Mouse (Mus musculus) CH12.LX (cell line): ENCODE results near the gene Arid5b. TPM values are rescaled to one million over a fixed set of nuclear protein-coding genes. Genes with fewer than 3 reads are reported as not detected.

Experiments
- DNase-seq: peaks from one replicate; pipeline ENCODE4 v3.0.0-alpha.2; 2013; ENCODE audit errors: extremely low read depth
- H3K27ac ChIP-seq: 2 replicates; pipeline ENCODE4 v1.5.1; 2012; ENCODE audit warnings: low read depth, mild to moderate bottlenecking, control low read depth, moderate library complexity; ENCODE audit not compliant: insufficient read depth
- H3K27me3 ChIP-seq: replicated peaks from 2 replicates; pipeline ENCODE3; 2012; ENCODE audit warnings: inconsistent platforms
- H3K36me3 ChIP-seq, 2 experiments: replicated peaks in 1 of 2; 2 replicates each; pipeline versions ENCODE3 to v1.6.1; 2012; ENCODE audit warnings: inconsistent platforms in 1 of 2, low read length in 1 of 2, mild to moderate bottlenecking in 1 of 2, mixed read lengths in 1 of 2, moderate library complexity in 1 of 2; ENCODE audit not compliant: control insufficient read depth in 1 of 2, insufficient read depth in 1 of 2
- H3K4me1 ChIP-seq, 2 experiments: 2 replicates each; pipeline ENCODE4 v1.6.1; 2012; ENCODE audit warnings: inconsistent platforms in 1 of 2, moderate library complexity in 1 of 2; ENCODE audit not compliant: insufficient read depth in 2 of 2, control insufficient read depth in 1 of 2
- H3K4me2 ChIP-seq: 2 replicates; pipeline ENCODE4 v1.6.1; 2012; ENCODE audit warnings: low read depth, mild to moderate bottlenecking, control low read depth; ENCODE audit not compliant: poor library complexity, insufficient read depth, severe bottlenecking
- H3K4me3 ChIP-seq, 3 experiments: fragments of 150-350 bp in 1 of 3; sonication (generic) in 1 of 3; replicated peaks in 1 of 3; 2 replicates each; pipeline versions ENCODE3 to v1.5.1; 2011 to 2012; ENCODE audit warnings: low read depth in 2 of 3, low read length in 2 of 3, mild to moderate bottlenecking in 2 of 3, moderate library complexity in 2 of 3, control low read depth in 1 of 3, improper control_type of control experiment in 1 of 3, inconsistent platforms in 1 of 3, mixed read lengths in 1 of 3; ENCODE audit not compliant: poor library complexity in 1 of 3
- H3K79me2 ChIP-seq: replicated peaks from 2 replicates; pipeline ENCODE4 v1.6.1; 2012; ENCODE audit warnings: mild to moderate bottlenecking, moderate library complexity; ENCODE audit not compliant: control insufficient read depth, poor library complexity, insufficient read depth, severe bottlenecking; ENCODE audit errors: extremely low read depth
- H3K9ac ChIP-seq: 2 replicates; pipeline ENCODE4 v1.6.1; 2012; ENCODE audit warnings: low read depth, mild to moderate bottlenecking, control low read depth, moderate library complexity; ENCODE audit not compliant: insufficient read depth
- H3K9me3 ChIP-seq: replicated peaks from 2 replicates; pipeline ENCODE3; 2012; ENCODE audit warnings: low read length, inconsistent platforms, mixed read lengths
- BHLHE40 ChIP-seq: IDR thresholded peaks from 2 replicates; pipeline ENCODE4 v1.6.1; 2011; ENCODE audit warnings: mild to moderate bottlenecking, low read depth, low read length, improper control_type of control experiment
- CHD1 ChIP-seq: IDR thresholded peaks from 2 replicates; pipeline ENCODE4 v1.6.1; 2012; ENCODE audit warnings: low read depth, low read length, improper control_type of control experiment, inconsistent platforms
- E2F4 ChIP-seq: IDR thresholded peaks from 2 replicates; pipeline ENCODE4 v1.6.1; 2011; ENCODE audit warnings: low read depth, low read length, improper control_type of control experiment; ENCODE audit not compliant: insufficient replicate concordance
- ELF1 ChIP-seq: IDR thresholded peaks from 2 replicates; pipeline ENCODE4 v1.6.1; 2014; ENCODE audit warnings: low read depth, mild to moderate bottlenecking, inconsistent platforms, low read length, improper control_type of control experiment
- EP300 ChIP-seq: IDR thresholded peaks from 2 replicates; pipeline ENCODE4 v1.6.1; 2011; ENCODE audit warnings: low read length, improper control_type of control experiment
- ETS1 ChIP-seq: conservative IDR thresholded peaks from 2 replicates; pipeline ENCODE4 v1.6.1; 2012; ENCODE audit warnings: low read depth, mild to moderate bottlenecking, inconsistent platforms, low read length, improper control_type of control experiment, moderate library complexity
- JUN ChIP-seq: IDR thresholded peaks from 2 replicates; pipeline ENCODE4 v1.6.1; 2011; ENCODE audit warnings: low read depth, mild to moderate bottlenecking, low read length, improper control_type of control experiment, moderate library complexity; ENCODE audit not compliant: insufficient read depth
- JUND ChIP-seq: conservative IDR thresholded peaks from 2 replicates; pipeline ENCODE4 v1.6.1; 2011; ENCODE audit warnings: low read depth, low read length, improper control_type of control experiment
- MAX ChIP-seq: IDR thresholded peaks from 2 replicates; pipeline ENCODE4 v1.6.1; 2011; ENCODE audit warnings: low read length, improper control_type of control experiment
- MAZ ChIP-seq: IDR thresholded peaks from 2 replicates; pipeline ENCODE4 v1.6.1; 2012; ENCODE audit warnings: low read depth, mild to moderate bottlenecking, inconsistent platforms, low read length, improper control_type of control experiment, moderate library complexity
- MEF2A ChIP-seq: IDR thresholded peaks from 2 replicates; pipeline ENCODE4 v1.6.1; 2014; ENCODE audit warnings: low read depth, mild to moderate bottlenecking, inconsistent platforms, low read length, improper control_type of control experiment, borderline replicate concordance
- MXI1 ChIP-seq: IDR thresholded peaks from 2 replicates; pipeline ENCODE4 v1.6.1; 2011; ENCODE audit warnings: mild to moderate bottlenecking, low read depth, low read length, improper control_type of control experiment
- PAX5 ChIP-seq: IDR thresholded peaks from 2 replicates; pipeline ENCODE4 v1.6.1; 2012; ENCODE audit warnings: low read length, inconsistent platforms, mixed read lengths
- POLR2AphosphoS2 ChIP-seq: IDR thresholded peaks from 2 replicates; pipeline ENCODE4 v1.6.1; 2011; ENCODE audit warnings: low read depth, low read length, improper control_type of control experiment
- TBP ChIP-seq: conservative IDR thresholded peaks from 2 replicates; pipeline ENCODE4 v1.6.1; 2011; ENCODE audit warnings: low read depth, low read length, improper control_type of control experiment
- USF1 ChIP-seq: IDR thresholded peaks from 2 replicates; pipeline ENCODE4 v1.6.1; 2014; ENCODE audit warnings: low read depth, mild to moderate bottlenecking, inconsistent platforms, low read length, improper control_type of control experiment
- USF2 ChIP-seq: conservative IDR thresholded peaks from 2 replicates; pipeline ENCODE4 v1.6.1; 2011; ENCODE audit warnings: low read depth, low read length, improper control_type of control experiment
- ZKSCAN1 ChIP-seq: IDR thresholded peaks from 2 replicates; pipeline ENCODE4 v1.6.1; 2012; ENCODE audit warnings: low read depth, inconsistent platforms, low read length, improper control_type of control experiment, borderline replicate concordance
- ZMIZ1 ChIP-seq: IDR thresholded peaks from 2 replicates; pipeline ENCODE4 v1.6.1; 2012; ENCODE audit warnings: low read depth, mild to moderate bottlenecking, inconsistent platforms, low read length, improper control_type of control experiment
- dilution Hi-C: fragments of 300-500 bp; cut with MboI; formaldehyde crosslinking; loops from 2 replicates; pipeline ENCODE4 v1.14.3; 2020; ENCODE audit warnings: low sequenced_read_pairs; ENCODE audit not compliant: extremely low pct_unique_long_range_greater_than_20kb, extremely low pct_ligation_motif_present
- in situ Hi-C: fragments of 300-500 bp; cut with MboI; formaldehyde crosslinking; loops from 3 replicates; pipeline ENCODE4 v1.14.3; 2019; ENCODE audit warnings: low sequenced_read_pairs, low pct_ligation_motif_present, low pct_unique_long_range_greater_than_20kb, mixed read lengths
- polyA plus RNA-seq: library from polyadenylated mRNA; unstranded; fragments of >175 nt; gene quantifications from 2 replicates; pipeline ENCODE4 v1.2.1, GENCODE M21; 2012; ENCODE audit warnings: low read depth; ENCODE audit not compliant: insufficient read length
- total RNA-seq, 2 experiments: library from RNA; depleted of rRNA; stranded (reverse); fragments of 300-350 nt in 1 of 2; fragments of >200 nt in 1 of 2; gene quantifications; 2 replicates each; pipeline ENCODE4 v1.2.3; 2012 to 2014

Gene Arid5b
- total and polyA plus RNA-seq, 3 experiments, result 1.1 to 2.6 (median 1.8) TPM

- dilution Hi-C loops, result no loop called here
- Histone ChIP-seq H3K27me3 (no peaks in the 10 kb centered on the region), H3K9ac (no peak overlapping the region), H3K9me3 (no peaks in the 10 kb centered on the region), H3K4me2 (no peak overlapping the region), H3K27ac (no peak overlapping the region), H3K36me3 (no peaks in the 10 kb centered on the region), H3K4me3 (no peak overlapping the region), H3K4me1 (0 out of 4 replicates have a peak, but pooled peaks cover 0 to 3% of the 10 kb centered on the region in 2 experiments), H3K79me2 (no peaks in the 10 kb centered on the region)
- in situ Hi-C loops, result no loop called here
- DNase-seq, result no peak
- no peak for TF ChIP-seq MAX
- no peak for TF ChIP-seq MXI1
- TF ChIP-seq BHLHE40, result no peak
- TF ChIP-seq JUND, result no peak
- TF ChIP-seq POLR2AphosphoS2, result no peak
- no peak for TF ChIP-seq JUN
These were observed 229.8 kb downstream of the Arid5b start for GRCm38 (mm10) chr10:68048641-68049305.

GRCm38 (mm10) chr10:68044864-68045263, 233.7 kb downstream of the Arid5b start:
- Histone ChIP-seq H3K27me3 (no peaks in the 10 kb centered on the region), H3K9me3 (no peaks in the 10 kb centered on the region), H3K36me3 (no peaks in the 10 kb centered on the region), H3K4me1 (peaks cover 0 to 10% of the 10 kb centered on the region in 2 experiments; a peak in 2 of 4 replicates), H3K4me3 (no peak overlapping the region), H3K4me2 (no peak overlapping the region), H3K27ac (no peak overlapping the region), H3K9ac (no peak overlapping the region), H3K79me2 (no peaks in the 10 kb centered on the region)
- TF ChIP-seq POLR2AphosphoS2, result no peak
- no peak for TF ChIP-seq MAZ
- no peak for TF ChIP-seq USF2
- TF ChIP-seq TBP, result no peak
- no peak for TF ChIP-seq CHD1
- no peak for DNase-seq
- in situ Hi-C loops (no loop called here), dilution Hi-C loops (no loop called here)

DNA sequence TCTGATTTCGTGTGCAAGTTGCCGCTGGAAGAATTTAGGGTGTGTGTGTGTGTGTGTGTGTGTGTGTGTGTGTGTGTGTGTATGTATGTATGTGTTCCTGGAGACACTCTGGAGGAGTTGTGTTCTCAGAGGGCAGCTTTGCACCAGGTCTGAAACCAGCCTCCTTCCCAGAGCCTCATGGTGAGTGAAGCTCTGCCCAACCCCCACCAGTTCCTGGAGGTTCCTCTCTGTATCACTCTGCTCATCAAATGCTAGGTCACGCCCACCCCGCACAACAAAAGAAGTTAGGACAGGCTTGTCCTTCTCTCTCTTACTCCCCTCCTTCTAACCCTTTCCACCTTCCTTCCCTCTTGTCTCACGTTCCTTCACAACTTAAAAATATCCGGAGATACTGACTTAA, 234.6 kb downstream of the Arid5b start:
- Histone ChIP-seq H3K4me1 (peaks cover 0 to 19% of the 10 kb centered on the region in 2 experiments; a peak in 2 of 4 replicates), H3K9me3 (no peaks in the 10 kb centered on the region), H3K27ac (no peak overlapping the region), H3K9ac (no peak overlapping the region), H3K4me2 (no peak overlapping the region)
- dilution Hi-C loops (no loop called here), in situ Hi-C loops (no loop called here)
- TF ChIP-seq ETS1 (no peak), MAX (no peak), ZKSCAN1 (no peak), JUND (no peak), USF1 (no peak), ELF1 (no peak), USF2 (no peak), TBP (no peak), PAX5 (no peak), EP300 (no peak), JUN (no peak), MEF2A (no peak), ZMIZ1 (no peak), E2F4 (no peak)
- TF ChIP-seq, all 38 proteins: peak for 0
- Histone ChIP-seq H3K79me2 (no peaks in the 10 kb centered on the region), H3K36me3 (no peaks in the 10 kb centered on the region), H3K27me3 (no peaks in the 10 kb centered on the region), H3K4me3 (no peak overlapping the region)
- no peak for DNase-seq
